Mouse (Mus musculus): ENCODE measurements around the gene Mcm7. TPM values are rescaled to one million over a fixed set of nuclear protein-coding genes. Genes with fewer than 3 reads are reported as not detected.

Mcm7 gene
- polyA plus RNA-seq, 1 experiment from 2014 or later = 83.3 TPM

GRCm38 (mm10) chr5:138186950-138187638 lies 14.9 kb upstream of the Mcm7 start, which contains the start of the genes Taf6 and Cnpy4:
Gene Taf6, minus strand, starts transcription at chr5:138187451.
Gene Cnpy4, plus strand, starts transcription at chr5:138187485.
- Histone ChIP-seq H3K27me3 (ENCODE audit: insufficient read depth, low read length) (no peaks in the 10 kb centered on the region), H3K36me3 (replicated peaks; ENCODE audit: insufficient read depth, low read length) (peaks cover 20% of the 10 kb centered on the region), H3K4me1 (ENCODE audit: insufficient read depth) (peaks cover 16% of the 10 kb centered on the region), H3K4me2 (ENCODE audit: low read depth, low read length) (peak within 1 kb of the TSS; percentile 94), H3K9ac (replicated peaks) (peak within 1 kb of the TSS; percentile 94), H3K4me3 (ENCODE audit: low read depth, low read length) (peak within 1 kb of the TSS; percentile 96), H3K9me3 (ENCODE audit: low read length) (no peaks in the 10 kb centered on the region), H3K27ac (ENCODE audit: low read depth) (peak within 1 kb of the TSS; percentile 70)
- DNase-seq = peak; percentile 89
- TF ChIP-seq CTCF (IDR thresholded peaks at IDR 0.05; ENCODE audit: low read depth) (no peak), EP300 (IDR thresholded peaks at IDR 0.05; ENCODE audit: low read depth) (peak; percentile 100)
- WGBS (ENCODE audit: insufficient replicate concordance) = under 1% methylated on average over 31 of the region's 31 CpGs
- ATAC-seq = peak; percentile 91

- no peaks in the 10 kb centered on the region for H3K27me3 ChIP-seq (ENCODE audit: insufficient read depth, low read length)
- H3K4me2 ChIP-seq (ENCODE audit: low read depth, low read length) = 0 out of 2 replicates have a peak overlapping the region, but pooled peaks have one; percentile 95
- WGBS (ENCODE audit: insufficient replicate concordance) = 64% methylated on average over 3 of the region's 3 CpGs
- no peaks in the 10 kb centered on the region for H3K9me3 ChIP-seq (ENCODE audit: low read length)
- peaks cover 15% of the 10 kb centered on the region for H3K4me1 ChIP-seq (ENCODE audit: insufficient read depth)
- peaks cover 51% of the 10 kb centered on the region for H3K36me3 ChIP-seq (replicated peaks; ENCODE audit: insufficient read depth, low read length)
- TF ChIP-seq CTCF (IDR thresholded peaks at IDR 0.05; ENCODE audit: low read depth) = no peak
- TF ChIP-seq EP300 (IDR thresholded peaks at IDR 0.05; ENCODE audit: low read depth) = no peak
- H3K9ac ChIP-seq (replicated peaks) = no peak overlapping the region
- no peak for ATAC-seq
- H3K4me3 ChIP-seq (ENCODE audit: low read depth, low read length) = no peak overlapping the region
- DNase-seq = no peak
- H3K27ac ChIP-seq (ENCODE audit: low read depth) = no peak overlapping the region
These were observed 995 bp upstream of the Mcm7 start for GRCm38 (mm10) chr5:138173217-138173616.

GRCm38 (mm10) chr5:138170936-138171561 lies 1.2 kb downstream of the Mcm7 start:
- DNase-seq = peak; percentile 97
- WGBS (ENCODE audit: insufficient replicate concordance) = under 1% methylated on average over 47 of the region's 47 CpGs
- H3K27me3 ChIP-seq (ENCODE audit: insufficient read depth, low read length) = no peaks in the 10 kb centered on the region
- peak overlapping the region; percentile 87 for H3K9ac ChIP-seq (replicated peaks)
- H3K4me2 ChIP-seq (ENCODE audit: low read depth, low read length) = peak overlapping the region; percentile 95
- TF ChIP-seq CTCF (IDR thresholded peaks at IDR 0.05; ENCODE audit: low read depth) = peak; percentile 46
- TF ChIP-seq EP300 (IDR thresholded peaks at IDR 0.05; ENCODE audit: low read depth) = peak; percentile 74
- peak; percentile 84 for ATAC-seq
- peaks cover 57% of the 10 kb centered on the region for H3K36me3 ChIP-seq (replicated peaks; ENCODE audit: insufficient read depth, low read length)
- H3K9me3 ChIP-seq (ENCODE audit: low read length) = no peaks in the 10 kb centered on the region
- peaks cover 15% of the 10 kb centered on the region for H3K4me1 ChIP-seq (ENCODE audit: insufficient read depth)
- H3K27ac ChIP-seq (ENCODE audit: low read depth) = peak overlapping the region; percentile 98
- peak overlapping the region; percentile 82 for H3K4me3 ChIP-seq (ENCODE audit: low read depth, low read length)

DNA sequence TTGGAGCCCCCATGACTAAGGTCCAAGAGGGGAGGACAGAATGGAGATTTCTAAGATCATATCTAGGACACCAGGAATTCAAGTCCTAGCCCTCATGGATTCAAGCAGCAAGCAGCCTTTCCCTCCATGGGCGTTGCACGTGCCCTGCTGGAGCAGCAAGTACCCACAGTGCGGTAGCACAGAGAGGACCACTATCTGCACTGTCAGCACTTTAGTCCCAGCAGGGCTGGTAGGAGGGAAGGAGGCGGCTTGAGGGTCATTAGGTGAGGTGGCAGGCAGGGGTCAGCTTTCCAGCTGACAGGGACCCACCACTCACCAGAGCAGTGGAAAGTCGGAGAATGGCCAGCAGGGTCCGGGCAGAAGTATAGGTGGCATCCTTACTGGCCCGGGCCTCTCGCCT lies 6.6 kb downstream of the Mcm7 start:
- Histone ChIP-seq H3K9ac (replicated peaks) (no peak overlapping the region), H3K36me3 (replicated peaks; ENCODE audit: insufficient read depth, low read length) (peaks cover 77% of the 10 kb centered on the region), H3K4me2 (ENCODE audit: low read depth, low read length) (no peak overlapping the region), H3K4me3 (ENCODE audit: low read depth, low read length) (no peak overlapping the region), H3K27ac (ENCODE audit: low read depth) (no peak overlapping the region), H3K27me3 (ENCODE audit: insufficient read depth, low read length) (no peaks in the 10 kb centered on the region), H3K9me3 (ENCODE audit: low read length) (no peaks in the 10 kb centered on the region), H3K4me1 (ENCODE audit: insufficient read depth) (peaks cover 22% of the 10 kb centered on the region)
- 85% methylated on average over 8 of the region's 8 CpGs for WGBS (ENCODE audit: insufficient replicate concordance)
- TF ChIP-seq EP300 (IDR thresholded peaks at IDR 0.05; ENCODE audit: low read depth) = no peak
- no peak for TF ChIP-seq CTCF (IDR thresholded peaks at IDR 0.05; ENCODE audit: low read depth)
- DNase-seq = no peak
- no peak for ATAC-seq

- 77% methylated on average over 10 of the region's 10 CpGs for WGBS (ENCODE audit: insufficient replicate concordance)
- no peak overlapping the region for H3K9ac ChIP-seq (replicated peaks)
- peaks cover 22% of the 10 kb centered on the region for H3K4me1 ChIP-seq (ENCODE audit: insufficient read depth)
- H3K4me3 ChIP-seq (ENCODE audit: low read depth, low read length) = no peak overlapping the region
- TF ChIP-seq EP300 (IDR thresholded peaks at IDR 0.05; ENCODE audit: low read depth) (no peak), CTCF (IDR thresholded peaks at IDR 0.05; ENCODE audit: low read depth) (no peak)
- peaks cover 64% of the 10 kb centered on the region for H3K36me3 ChIP-seq (replicated peaks; ENCODE audit: insufficient read depth, low read length)
- DNase-seq = no peak
- no peak for ATAC-seq
- H3K9me3 ChIP-seq (ENCODE audit: low read length) = no peaks in the 10 kb centered on the region
- no peak overlapping the region for H3K4me2 ChIP-seq (ENCODE audit: low read depth, low read length)
- H3K27ac ChIP-seq (ENCODE audit: low read depth) = no peak overlapping the region
- H3K27me3 ChIP-seq (ENCODE audit: insufficient read depth, low read length) = no peaks in the 10 kb centered on the region
These were observed 8.6 kb downstream of the Mcm7 start for GRCm38 (mm10) chr5:138163610-138164009.

GRCm38 (mm10) chr5:138163046-138163445 lies 9.2 kb downstream of the Mcm7 start:
- Histone ChIP-seq H3K4me1 (ENCODE audit: insufficient read depth) (peaks cover 22% of the 10 kb centered on the region), H3K9ac (replicated peaks) (no peak overlapping the region), H3K9me3 (ENCODE audit: low read length) (no peaks in the 10 kb centered on the region), H3K27ac (ENCODE audit: low read depth) (0 out of 2 replicates have a peak overlapping the region, but pooled peaks have one; percentile 12), H3K27me3 (ENCODE audit: insufficient read depth, low read length) (no peaks in the 10 kb centered on the region), H3K4me3 (ENCODE audit: low read depth, low read length) (no peak overlapping the region), H3K36me3 (replicated peaks; ENCODE audit: insufficient read depth, low read length) (peaks cover 58% of the 10 kb centered on the region), H3K4me2 (ENCODE audit: low read depth, low read length) (no peak overlapping the region)
- 60% methylated on average over 6 of the region's 6 CpGs for WGBS (ENCODE audit: insufficient replicate concordance)
- ATAC-seq (no peak), DNase-seq (no peak)
- TF ChIP-seq CTCF (IDR thresholded peaks at IDR 0.05; ENCODE audit: low read depth) (no peak), EP300 (IDR thresholded peaks at IDR 0.05; ENCODE audit: low read depth) (no peak)

All from liver, postnatal 0 days (tissue).